Mouse (Mus musculus) kidney, postnatal 10 days (tissue): ENCODE data around the gene H2-Ob.

Source experiments
- DNase-seq: peaks from one replicate; pipeline ENCODE4 v3.0.0; 2021; ENCODE audit warnings: mixed read lengths

Gene H2-Ob

GRCm38 (mm10) chr17:34238706-34239105 is at the start of gene H2-Ob:
Gene H2-Ob, plus strand, starts transcription at chr17:34238903.
- peak; percentile 56 for DNase-seq

GRCm38 (mm10) chr17:34188986-34189385 is 49.7 kb upstream of the H2-Ob start:
- no peak for DNase-seq

GRCm38 (mm10) chr17:34192852-34193251 is 45.9 kb upstream of the H2-Ob start:
- no peak for DNase-seq

- no peak for DNase-seq
Measured at GRCm38 (mm10) chr17:34193468-34193867, 45.2 kb upstream of the H2-Ob start.

GRCm38 (mm10) chr17:34194723-34195122 is 44.0 kb upstream of the H2-Ob start:
- no peak for DNase-seq

- DNase-seq = no peak
Measured at GRCm38 (mm10) chr17:34196491-34196890, 42.2 kb upstream of the H2-Ob start.

- DNase-seq = peak; percentile 95
Measured at GRCm38 (mm10) chr17:34196941-34197894, 41.5 kb upstream of the H2-Ob start, which contains the start of gene Psmb8. Gene Psmb8, plus strand, starts transcription at chr17:34197721.

GRCm38 (mm10) chr17:34197904-34198520 is 40.7 kb upstream of the H2-Ob start:
- peak; percentile 70 for DNase-seq

- DNase-seq = no peak
Measured at GRCm38 (mm10) chr17:34198521-34198912, 40.2 kb upstream of the H2-Ob start.

GRCm38 (mm10) chr17:34199050-34199619 is 39.6 kb upstream of the H2-Ob start:
- no peak for DNase-seq

GRCm38 (mm10) chr17:34200047-34200446 is 38.7 kb upstream of the H2-Ob start:
- DNase-seq = no peak

- DNase-seq = no peak
Measured at GRCm38 (mm10) chr17:34200772-34201505, 37.8 kb upstream of the H2-Ob start.

GRCm38 (mm10) chr17:34201506-34202055 is 37.1 kb upstream of the H2-Ob start:
- no peak for DNase-seq

GRCm38 (mm10) chr17:34202760-34203442 is 35.8 kb upstream of the H2-Ob start:
- no peak for DNase-seq

- peak; percentile 15 for DNase-seq
Measured at GRCm38 (mm10) chr17:34203444-34203843, 35.3 kb upstream of the H2-Ob start, which contains the start of gene Tap2. Gene Tap2, plus strand, starts transcription at chr17:34203527.

- peak; percentile 94 for DNase-seq
Measured at GRCm38 (mm10) chr17:34204303-34205010, 34.2 kb upstream of the H2-Ob start.

GRCm38 (mm10) chr17:34205021-34205745 is 33.5 kb upstream of the H2-Ob start:
- DNase-seq = peak; percentile 40

- peak; percentile 38 for DNase-seq
Measured at GRCm38 (mm10) chr17:34205746-34206176, 32.9 kb upstream of the H2-Ob start.

GRCm38 (mm10) chr17:34206731-34207130 is 32.0 kb upstream of the H2-Ob start:
- no peak for DNase-seq

GRCm38 (mm10) chr17:34207456-34207855 is 31.2 kb upstream of the H2-Ob start:
- DNase-seq = no peak
